Mouse (Mus musculus) retina, adult 2 months (tissue): ENCODE results near the gene Clrn2.
"Not testable (repeated sequence)": the region's sequence is repeated elsewhere in the genome, so short reads cannot be mapped to it uniquely, and the experiment has no call there.

Source experiments
- DNase-seq: peaks from one replicate; pipeline ENCODE4 v3.0.0-alpha.2; 2012; ENCODE audit warnings: low read depth, low spot score

The Clrn2 gene

GRCm38 (mm10) chr5:45453451-45453850 is at the start of gene Clrn2:
TSS of gene Clrn2 (plus strand) at chr5:45453751.
- DNase-seq, result no peak

GRCm38 (mm10) chr5:45406129-45406528 is 47.4 kb upstream of the Clrn2 start:
- DNase-seq, result no peak

GRCm38 (mm10) chr5:45416478-45416877 is 37.1 kb upstream of the Clrn2 start:
- DNase-seq, result no peak

- DNase-seq, result no peak
These were observed 35.6 kb upstream of the Clrn2 start for GRCm38 (mm10) chr5:45417859-45418443.

- DNase-seq, result no peak
These were observed 33.5 kb upstream of the Clrn2 start for GRCm38 (mm10) chr5:45419841-45420638.

GRCm38 (mm10) chr5:45421881-45422844 is 31.4 kb upstream of the Clrn2 start:
- no peak for DNase-seq

- no peak for DNase-seq
These were observed 29.3 kb upstream of the Clrn2 start for GRCm38 (mm10) chr5:45424021-45424886.

GRCm38 (mm10) chr5:45425771-45426170 is 27.8 kb upstream of the Clrn2 start:
- DNase-seq, result not testable (repeated sequence)

GRCm38 (mm10) chr5:45426416-45427034 is 27.0 kb upstream of the Clrn2 start:
- DNase-seq, result no peak

- no peak for DNase-seq
These were observed 25.7 kb upstream of the Clrn2 start for GRCm38 (mm10) chr5:45427891-45428290.

GRCm38 (mm10) chr5:45435967-45436950 is 17.3 kb upstream of the Clrn2 start:
- DNase-seq, result no peak

- no peak for DNase-seq
These were observed 15.7 kb upstream of the Clrn2 start for GRCm38 (mm10) chr5:45437826-45438225.

GRCm38 (mm10) chr5:45438301-45438700 is 15.2 kb upstream of the Clrn2 start:
- DNase-seq, result no peak

GRCm38 (mm10) chr5:45441124-45441523 is 12.4 kb upstream of the Clrn2 start:
- no peak for DNase-seq

GRCm38 (mm10) chr5:45441745-45442144 is 11.8 kb upstream of the Clrn2 start:
- no peak for DNase-seq

GRCm38 (mm10) chr5:45444130-45444832 is 9.3 kb upstream of the Clrn2 start:
- DNase-seq, result no peak

- no peak for DNase-seq
These were observed 4.9 kb upstream of the Clrn2 start for GRCm38 (mm10) chr5:45448676-45449075.

- no peak for DNase-seq
These were observed 4.3 kb upstream of the Clrn2 start for GRCm38 (mm10) chr5:45449206-45449605.
